Mouse (Mus musculus): ENCODE data around the gene Krtap17-1.

DNA sequence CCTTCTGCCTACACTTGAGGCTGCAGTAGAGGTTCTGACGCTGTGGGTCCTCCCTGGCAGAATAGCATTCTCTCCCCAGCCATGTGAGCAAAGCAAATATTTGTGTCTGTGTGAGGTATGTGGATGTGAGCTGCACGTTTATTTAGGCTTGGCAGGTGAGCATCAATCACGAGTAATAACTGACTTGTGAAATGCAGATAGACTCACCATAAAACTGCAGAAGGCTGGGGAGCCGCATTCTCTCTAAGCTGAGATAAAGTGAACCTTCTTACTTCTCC, 529 bp upstream of the Krtap17-1 start:
- no peak for TF ChIP-seq CTCF (IDR thresholded peaks at IDR 0.05; ENCODE audit: low read depth, low read length)
- TF ChIP-seq POLR2A (IDR thresholded peaks at IDR 0.05; ENCODE audit: insufficient read depth, low read length) = no peak
- TF ChIP-seq EP300 (IDR thresholded peaks at IDR 0.05; ENCODE audit: insufficient read depth, low read depth, low read length) = no peak
